Mouse (Mus musculus) stomach, embryonic 15.5 days (tissue): ENCODE measurements around the gene Atxn3. TPM values are rescaled to one million over a fixed set of nuclear protein-coding genes. Genes with fewer than 3 reads are reported as not detected.
A peak's percentile ranks its signal among the peaks of the same experiment; 100 is the strongest.

Experiments
- ATAC-seq: fragments of 200-750 bp; cut with Nextera tagmentation; 2 replicates; pipeline ENCODE4 v1.8.0; 2017; ENCODE audit warnings: low read depth, moderate number of reproducible peaks, moderate TSS enrichment; ENCODE audit not compliant: insufficient read depth, low FRiP score
- H3K27ac ChIP-seq: fragments of 300-500 bp; sonication (generic); 2 replicates; pipeline ENCODE4 v1.5.1; 2015; ENCODE audit warnings: mild to moderate bottlenecking, inconsistent platforms
- H3K27me3 ChIP-seq: fragments of 300-500 bp; sonication (generic); replicated peaks from 2 replicates; pipeline ENCODE4 v1.6.1; 2015; ENCODE audit warnings: inconsistent platforms
- H3K36me3 ChIP-seq: fragments of 300-500 bp; sonication (generic); 2 replicates; pipeline ENCODE4 v1.6.1; 2015; ENCODE audit warnings: inconsistent platforms
- H3K4me1 ChIP-seq: fragments of 300-500 bp; sonication (generic); 2 replicates; pipeline ENCODE4 v1.6.1; 2015; ENCODE audit warnings: inconsistent platforms
- H3K4me2 ChIP-seq: fragments of 300-500 bp; sonication (generic); 2 replicates; pipeline ENCODE4 v1.6.1; 2015; ENCODE audit warnings: mild to moderate bottlenecking, inconsistent platforms
- H3K4me3 ChIP-seq: fragments of 300-500 bp; sonication (generic); replicated peaks from 2 replicates; pipeline ENCODE4 v1.5.1; 2015; ENCODE audit warnings: inconsistent platforms
- H3K9ac ChIP-seq: fragments of 300-500 bp; sonication (generic); 2 replicates; pipeline ENCODE4 v1.6.1; 2015; ENCODE audit warnings: inconsistent platforms
- H3K9me3 ChIP-seq: fragments of 300-500 bp; sonication (generic); 2 replicates; pipeline ENCODE4 v1.6.1; 2016; ENCODE audit warnings: inconsistent platforms
- WGBS: fragments of 180-500 bp; shearing (Covaris S2); methylation state at CpG from one replicate; pipeline ENCODE4 v1.1.7; 2015; 5-methylcytosine and 5-hydroxymethylcytosine counted together
- polyA plus RNA-seq: library from polyadenylated mRNA; unstranded; fragments of >200 nt; fragmentation: Nextera tagmentation; extraction: Ambion mirVana; gene quantifications from 2 replicates; pipeline ENCODE4 v1.2.1, GENCODE M21; 2015

Atxn3 gene
- polyA plus RNA-seq = 11.8 and 14.6 TPM in 2 replicates

GRCm38 (mm10) chr12:101957942-101958544, at the start of gene Atxn3:
Atxn3 (minus strand) TSS chr12:101958246.
- Histone ChIP-seq H3K36me3 (no peaks in the 10 kb centered on the region), H3K4me2 (peak within 1 kb of the TSS; percentile 67), H3K9me3 (no peaks in the 10 kb centered on the region), H3K4me3 (peak within 1 kb of the TSS; percentile 95), H3K27me3 (no peaks in the 10 kb centered on the region), H3K9ac (peak within 1 kb of the TSS; percentile 63), H3K27ac (peak within 1 kb of the TSS; percentile 78), H3K4me1 (0 out of 2 replicates have a peak, but pooled peaks cover 2% of the 10 kb centered on the region)
- peak; percentile 99 for ATAC-seq
- under 1% methylated on average over 54 of the region's 54 CpGs for WGBS

- Histone ChIP-seq H3K9ac (no peak overlapping the region), H3K4me3 (no peak overlapping the region), H3K4me2 (no peak overlapping the region), H3K9me3 (no peaks in the 10 kb centered on the region), H3K27me3 (no peaks in the 10 kb centered on the region), H3K4me1 (no peaks in the 10 kb centered on the region), H3K27ac (no peak overlapping the region), H3K36me3 (peaks cover 45% of the 10 kb centered on the region)
- 94% methylated on average over 11 of the region's 11 CpGs for WGBS
- ATAC-seq = no peak
Measured at GRCm38 (mm10) chr12:102000785-102001184, 42.7 kb upstream of the Atxn3 start.

DNA sequence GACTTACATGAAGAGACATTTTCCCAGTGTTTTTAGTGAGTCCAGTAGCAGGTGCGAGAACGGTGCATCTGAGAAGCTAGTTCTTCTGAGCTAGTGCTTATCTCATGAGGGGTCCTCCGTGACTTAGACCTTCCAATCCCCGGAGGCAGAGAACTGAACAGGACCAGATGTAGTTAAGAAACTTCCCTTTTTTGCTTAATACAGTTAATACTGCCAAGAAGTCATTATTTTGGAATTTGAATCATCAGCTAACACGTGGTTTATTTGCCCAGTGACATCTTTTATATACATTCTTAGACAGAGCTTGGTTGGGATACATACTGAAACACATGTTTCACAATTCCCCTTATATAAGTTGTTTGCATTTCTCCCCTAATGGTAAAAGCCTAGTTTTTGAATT, 40.9 kb upstream of the Atxn3 start:
- no peak for ATAC-seq
- Histone ChIP-seq H3K4me3 (no peak overlapping the region), H3K4me1 (no peaks in the 10 kb centered on the region), H3K4me2 (no peak overlapping the region), H3K27ac (no peak overlapping the region), H3K36me3 (peaks cover 48% of the 10 kb centered on the region), H3K27me3 (no peaks in the 10 kb centered on the region), H3K9ac (no peak overlapping the region), H3K9me3 (no peaks in the 10 kb centered on the region)
- 78% methylated on average over 5 of the region's 5 CpGs for WGBS

- no peak overlapping the region for H3K4me2 ChIP-seq
- no peaks in the 10 kb centered on the region for H3K27me3 ChIP-seq
- H3K36me3 ChIP-seq = peaks cover 53% of the 10 kb centered on the region
- no peak overlapping the region for H3K9ac ChIP-seq
- no peak for ATAC-seq
- no peak overlapping the region for H3K4me3 ChIP-seq
- H3K4me1 ChIP-seq = no peaks in the 10 kb centered on the region
- 87% methylated on average over 8 of the region's 8 CpGs for WGBS
- H3K27ac ChIP-seq = no peak overlapping the region
- no peaks in the 10 kb centered on the region for H3K9me3 ChIP-seq
Measured at GRCm38 (mm10) chr12:101994576-101995467, 36.8 kb upstream of the Atxn3 start.

GRCm38 (mm10) chr12:101987659-101988058, 29.6 kb upstream of the Atxn3 start:
- H3K27me3 ChIP-seq = no peaks in the 10 kb centered on the region
- peaks cover 45% of the 10 kb centered on the region for H3K36me3 ChIP-seq
- H3K9ac ChIP-seq = no peak overlapping the region
- ATAC-seq = no peak
- H3K4me2 ChIP-seq = no peak overlapping the region
- no peaks in the 10 kb centered on the region for H3K4me1 ChIP-seq
- WGBS = 86% methylated on average over 6 of the region's 6 CpGs
- no peaks in the 10 kb centered on the region for H3K9me3 ChIP-seq
- H3K27ac ChIP-seq = no peak overlapping the region
- H3K4me3 ChIP-seq = no peak overlapping the region

GRCm38 (mm10) chr12:101985110-101985509, 27.1 kb upstream of the Atxn3 start:
- no peak for ATAC-seq
- Histone ChIP-seq H3K4me3 (no peak overlapping the region), H3K4me1 (0 out of 2 replicates have a peak, but pooled peaks cover 1% of the 10 kb centered on the region), H3K9me3 (no peaks in the 10 kb centered on the region), H3K9ac (no peak overlapping the region), H3K36me3 (peaks cover 28% of the 10 kb centered on the region), H3K27me3 (no peaks in the 10 kb centered on the region), H3K27ac (no peak overlapping the region), H3K4me2 (no peak overlapping the region)
- WGBS = 66% methylated on average over 3 of the region's 3 CpGs

DNA sequence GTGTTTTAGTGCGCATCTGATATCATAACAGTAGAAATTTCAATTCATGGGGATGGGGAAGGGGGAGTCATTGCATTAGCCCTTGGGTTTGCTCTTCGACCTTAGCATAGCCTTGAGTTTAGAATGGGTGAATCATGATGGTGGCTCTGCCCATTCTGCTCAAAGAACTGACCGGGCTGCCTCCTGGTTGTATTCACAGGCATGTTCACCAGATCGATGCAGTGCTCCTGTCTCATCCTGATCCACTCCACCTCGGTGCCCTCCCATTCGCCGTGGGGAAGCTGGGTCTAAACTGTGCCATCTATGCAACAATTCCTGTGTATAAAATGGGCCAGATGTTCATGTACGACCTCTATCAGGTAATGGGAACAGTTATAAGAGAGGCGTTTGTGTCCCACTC, 24.9 kb upstream of the Atxn3 start:
- ATAC-seq = no peak
- H3K27ac ChIP-seq = no peak overlapping the region
- H3K4me3 ChIP-seq = no peak overlapping the region
- 92% methylated on average over 9 of the region's 9 CpGs for WGBS
- H3K9ac ChIP-seq = no peak overlapping the region
- H3K4me1 ChIP-seq = peaks cover 3% of the 10 kb centered on the region; the same call in 1 of the 2 replicates
- peaks cover 18% of the 10 kb centered on the region for H3K36me3 ChIP-seq
- no peaks in the 10 kb centered on the region for H3K27me3 ChIP-seq
- no peak overlapping the region for H3K4me2 ChIP-seq
- H3K9me3 ChIP-seq = no peaks in the 10 kb centered on the region

DNA sequence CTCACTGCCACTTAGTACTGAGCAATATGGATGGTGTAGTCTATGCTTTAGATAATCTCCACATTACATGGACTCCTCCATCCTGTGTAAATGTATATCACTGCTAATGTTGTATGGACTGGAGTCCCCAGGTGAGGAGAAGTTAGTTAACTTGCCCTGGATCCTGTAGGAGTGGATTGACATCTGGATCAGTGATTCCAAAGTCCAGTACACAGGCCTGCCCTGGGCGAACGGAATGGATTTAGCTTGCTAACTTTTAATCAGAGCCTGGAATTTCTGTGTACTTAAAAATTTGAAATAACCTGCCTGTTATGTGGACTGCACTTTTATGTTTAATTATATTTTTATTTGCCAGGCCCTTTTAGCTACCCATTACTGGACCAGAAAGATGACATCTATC, 23.5 kb upstream of the Atxn3 start:
- no peak overlapping the region for H3K9ac ChIP-seq
- ATAC-seq = no peak
- peaks cover 12% of the 10 kb centered on the region for H3K4me1 ChIP-seq
- no peaks in the 10 kb centered on the region for H3K27me3 ChIP-seq
- H3K4me2 ChIP-seq = no peak overlapping the region
- H3K4me3 ChIP-seq = no peak overlapping the region
- 98% methylated on average over 2 of the region's 2 CpGs for WGBS
- H3K27ac ChIP-seq = no peak overlapping the region
- 0 out of 2 replicates have a peak, but pooled peaks cover 8% of the 10 kb centered on the region for H3K36me3 ChIP-seq
- H3K9me3 ChIP-seq = no peaks in the 10 kb centered on the region

- Histone ChIP-seq H3K27me3 (no peaks in the 10 kb centered on the region), H3K36me3 (0 out of 2 replicates have a peak, but pooled peaks cover 8% of the 10 kb centered on the region), H3K9ac (no peak overlapping the region), H3K27ac (no peak overlapping the region), H3K4me1 (peaks cover 12% of the 10 kb centered on the region), H3K4me3 (no peak overlapping the region), H3K9me3 (no peaks in the 10 kb centered on the region), H3K4me2 (no peak overlapping the region)
- ATAC-seq = no peak
- 55% methylated on average over 5 of the region's 5 CpGs for WGBS
Measured at GRCm38 (mm10) chr12:101980266-101980665, 22.2 kb upstream of the Atxn3 start.

- Histone ChIP-seq H3K27me3 (no peaks in the 10 kb centered on the region), H3K4me1 (peaks cover 12% of the 10 kb centered on the region), H3K4me3 (no peak overlapping the region), H3K4me2 (no peak overlapping the region), H3K36me3 (0 out of 2 replicates have a peak, but pooled peaks cover 8% of the 10 kb centered on the region), H3K9me3 (no peaks in the 10 kb centered on the region), H3K27ac (no peak overlapping the region), H3K9ac (no peak overlapping the region)
- 79% methylated on average over 8 of the region's 8 CpGs for WGBS
- no peak for ATAC-seq
Measured at GRCm38 (mm10) chr12:101979213-101979750, 21.2 kb upstream of the Atxn3 start.

DNA sequence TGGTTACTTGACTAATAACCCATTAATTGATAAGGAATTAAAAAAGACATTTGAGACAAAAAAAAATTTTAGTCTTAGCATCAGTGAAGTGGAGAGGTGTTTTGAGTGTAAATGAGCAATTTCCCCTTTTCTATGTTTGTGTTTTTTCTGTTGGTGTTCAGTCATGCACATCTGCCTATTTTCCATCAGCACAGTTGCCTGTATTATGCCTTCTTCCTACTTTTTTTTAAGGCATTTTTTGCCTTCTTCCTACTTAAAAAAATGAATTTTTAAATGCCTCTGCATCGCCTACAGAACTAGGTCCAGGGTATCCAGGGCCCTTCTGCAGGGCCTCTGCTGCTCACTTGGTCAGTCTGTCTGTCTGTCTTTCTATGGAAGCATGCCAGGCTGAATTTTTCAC, 20.5 kb upstream of the Atxn3 start:
- ATAC-seq = no peak
- Histone ChIP-seq H3K4me1 (peaks cover 12% of the 10 kb centered on the region), H3K9ac (no peak overlapping the region), H3K27ac (no peak overlapping the region), H3K4me2 (no peak overlapping the region), H3K4me3 (no peak overlapping the region), H3K36me3 (0 out of 2 replicates have a peak, but pooled peaks cover 8% of the 10 kb centered on the region), H3K9me3 (no peaks in the 10 kb centered on the region), H3K27me3 (no peaks in the 10 kb centered on the region)
- WGBS = 96% methylated on average over 1 of the region's 1 CpGs

- no peaks in the 10 kb centered on the region for H3K27me3 ChIP-seq
- H3K36me3 ChIP-seq = 0 out of 2 replicates have a peak, but pooled peaks cover 8% of the 10 kb centered on the region
- 89% methylated on average over 5 of the region's 5 CpGs for WGBS
- ATAC-seq = no peak
- H3K27ac ChIP-seq = no peak overlapping the region
- H3K4me3 ChIP-seq = no peak overlapping the region
- H3K4me2 ChIP-seq = no peak overlapping the region
- peaks cover 12% of the 10 kb centered on the region for H3K4me1 ChIP-seq
- no peaks in the 10 kb centered on the region for H3K9me3 ChIP-seq
- no peak overlapping the region for H3K9ac ChIP-seq
Measured at GRCm38 (mm10) chr12:101978162-101978561, 20.1 kb upstream of the Atxn3 start.
